Mouse (Mus musculus) G1E (cell line): ENCODE results near the gene Hmgcr. TPM values are rescaled to one million over a fixed set of nuclear protein-coding genes. Genes with fewer than 3 reads are reported as not detected.

Experiments
- ATAC-seq: 2 replicates; pipeline ENCODE4 v1.8.0; 2016; ENCODE audit warnings: mild to moderate bottlenecking; ENCODE audit not compliant: insufficient number of reproducible peaks, poor library complexity, low FRiP score, severe bottlenecking; ENCODE audit errors: extremely low read depth
- DNase-seq: peaks from one replicate; pipeline ENCODE4 v3.0.0; 2012; ENCODE audit warnings: low spot score
- H3K27me3 ChIP-seq: 2 replicates; pipeline ENCODE4 v1.6.1; 2012; ENCODE audit warnings: mild to moderate bottlenecking, low read length, inconsistent platforms; ENCODE audit not compliant: insufficient read depth
- H3K36me3 ChIP-seq: replicated peaks from 2 replicates; pipeline ENCODE3; 2012; ENCODE audit warnings: mild to moderate bottlenecking, inconsistent platforms
- H3K4me1 ChIP-seq: 2 replicates; pipeline ENCODE4 v1.6.1; 2012; ENCODE audit warnings: low read depth, low read length, inconsistent platforms, mixed read lengths; ENCODE audit not compliant: insufficient read depth
- H3K4me3 ChIP-seq: 2 replicates; pipeline ENCODE4 v1.5.1; 2012; ENCODE audit warnings: low read depth, mild to moderate bottlenecking, inconsistent platforms, low read length, moderate library complexity, mixed read lengths
- H3K9me3 ChIP-seq: replicated peaks from 2 replicates; pipeline ENCODE4 v1.6.1; 2012; ENCODE audit warnings: inconsistent platforms
- CTCF ChIP-seq: IDR thresholded peaks from 2 replicates; pipeline ENCODE4 v1.5.1; 2012; ENCODE audit warnings: low read depth, low read length, inconsistent platforms, mixed read lengths
- GATA1 ChIP-seq: IDR thresholded peaks from 2 replicates; pipeline ENCODE4 v1.6.1; 2012; ENCODE audit warnings: borderline replicate concordance, low read length, inconsistent platforms, mixed read lengths
- GATA2 ChIP-seq: IDR thresholded peaks from 2 replicates; pipeline ENCODE4 v1.6.1; 2012; ENCODE audit warnings: low read depth, low read length, inconsistent platforms, borderline replicate concordance
- POLR2AphosphoS5 ChIP-seq: IDR thresholded peaks from 2 replicates; pipeline ENCODE4 v1.6.1; 2012; ENCODE audit warnings: low read depth, low read length, inconsistent platforms; ENCODE audit not compliant: insufficient replicate concordance
- TAL1 ChIP-seq: conservative IDR thresholded peaks from 2 replicates; pipeline ENCODE4 v1.6.1; 2012; ENCODE audit warnings: low read depth, low read length, inconsistent platforms, mixed read lengths
- polyA plus RNA-seq: library from polyadenylated mRNA; stranded (reverse); fragments of >175 nt; gene quantifications from 2 replicates; pipeline ENCODE4 v1.2.3, GENCODE M21; 2012
- total RNA-seq, 2 experiments: library from RNA; stranded (forward) in 1 of 2; stranded (reverse) in 1 of 2; fragments of 200-1000 nt in 1 of 2; fragments of >200 nt in 1 of 2; fragmentation: Nextera tagmentation in 1 of 2; gene quantifications; 2 replicates each; pipeline ENCODE4 v1.2.3; 2014 to 2017

Gene Hmgcr
- total and polyA plus RNA-seq, 3 experiments, result 18.5 to 329 (median 206) TPM

DNA sequence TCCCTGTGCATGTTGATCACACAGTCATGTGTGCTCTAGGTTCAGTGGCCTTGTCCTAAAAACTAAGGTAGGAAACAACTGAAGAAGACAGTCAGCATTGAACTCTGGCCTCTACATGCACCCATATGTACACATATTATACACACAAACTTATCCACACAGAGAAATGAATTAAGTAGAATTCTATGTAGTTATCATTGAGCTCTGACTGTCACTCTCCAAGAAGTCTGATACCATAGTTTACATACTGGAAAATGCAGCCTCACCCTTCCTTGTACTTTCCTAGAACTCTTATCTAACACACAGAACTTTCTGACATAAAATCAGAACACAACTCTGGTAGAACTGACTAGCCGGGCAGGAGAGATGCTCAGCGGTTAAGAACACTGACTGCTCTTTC is 66.5 kb downstream of the Hmgcr start:
- no peak for TF ChIP-seq POLR2AphosphoS5
- TF ChIP-seq TAL1, result no peak
- TF ChIP-seq GATA2, result no peak
- no peak for TF ChIP-seq GATA1
- no peak for TF ChIP-seq CTCF
- no peak for DNase-seq
- no peak for ATAC-seq

DNA sequence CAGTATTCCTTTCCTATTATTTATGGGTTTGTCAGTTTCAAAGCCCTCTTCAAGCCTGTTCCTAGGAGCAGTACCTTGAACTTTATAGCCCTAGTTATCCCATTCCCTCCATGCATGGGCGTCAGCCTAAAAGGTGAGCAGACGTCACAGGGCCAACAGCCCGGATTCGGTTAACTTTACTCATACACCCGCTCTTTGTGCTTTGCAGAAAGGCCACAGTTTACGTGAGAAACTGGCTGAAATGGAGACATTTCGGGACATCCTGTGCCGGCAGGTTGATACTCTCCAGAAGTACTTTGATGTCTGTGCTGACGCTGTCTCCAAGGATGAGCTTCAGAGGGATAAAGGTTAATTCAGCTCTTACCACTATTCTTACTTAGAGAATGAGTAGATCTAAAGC is 71.6 kb downstream of the Hmgcr start:
- TF ChIP-seq GATA1 (no peak), GATA2 (no peak), TAL1 (no peak), CTCF (no peak), POLR2AphosphoS5 (no peak)
- Histone ChIP-seq H3K4me3 (no peak overlapping the region), H3K36me3 (peaks cover 27% of the 10 kb centered on the region)

More for the DNA sequence above, 66.5 kb downstream of the Hmgcr start:
- Histone ChIP-seq H3K36me3 (peaks cover 34% of the 10 kb centered on the region), H3K4me1 (no peaks in the 10 kb centered on the region), H3K9me3 (no peaks in the 10 kb centered on the region), H3K27me3 (no peaks in the 10 kb centered on the region), H3K4me3 (no peak overlapping the region)

More for the DNA sequence above, 71.6 kb downstream of the Hmgcr start:
- ATAC-seq (no peak), DNase-seq (no peak)
- Histone ChIP-seq H3K27me3 (no peaks in the 10 kb centered on the region), H3K4me1 (no peaks in the 10 kb centered on the region), H3K9me3 (no peaks in the 10 kb centered on the region)

Other genes with a start within 250 kb of the Hmgcr start
- gene Ankdd1b, start 199.7 kb downstream of the Hmgcr start, total RNA-seq (2014; fragmentation: Nextera tagmentation), result not detected in 2 replicates
- 0.16 and 0.29 TPM in 2 replicates for gene Ankdd1b, start 199.7 kb downstream of the Hmgcr start, total RNA-seq (2017)
- not detected in 2 replicates for gene Ankdd1b, start 199.7 kb downstream of the Hmgcr start, polyA plus RNA-seq
- gene Gm17622, start 180.2 kb downstream of the Hmgcr start, total RNA-seq (2014; fragmentation: Nextera tagmentation), result not detected in 2 replicates
- not detected in 2 replicates for gene Gm17622, start 180.2 kb downstream of the Hmgcr start, total RNA-seq (2017)
- gene Gm17622, start 180.2 kb downstream of the Hmgcr start, polyA plus RNA-seq, result not detected in 2 replicates
- 44.1 and 49.7 TPM in 2 replicates for gene Polk, start 128.4 kb downstream of the Hmgcr start, total RNA-seq (2014; fragmentation: Nextera tagmentation)
- 19.1 and 25.6 TPM in 2 replicates for gene Polk, start 128.4 kb downstream of the Hmgcr start, total RNA-seq (2017)
- 0.36 and 0.72 TPM in 2 replicates for gene Polk, start 128.4 kb downstream of the Hmgcr start, polyA plus RNA-seq
- 36.9 and 58.0 TPM in 2 replicates for gene Col4a3bp, start 128.3 kb downstream of the Hmgcr start, total RNA-seq (2014; fragmentation: Nextera tagmentation)
- 40.0 and 57.5 TPM in 2 replicates for gene Col4a3bp, start 128.3 kb downstream of the Hmgcr start, total RNA-seq (2017)
- gene Col4a3bp, start 128.3 kb downstream of the Hmgcr start, polyA plus RNA-seq, result 13.6 and 18.0 TPM in 2 replicates
- 0.10 TPM in 1 of 2 replicates, not detected in the other for gene Ankrd31, start 77.3 kb upstream of the Hmgcr start, total RNA-seq (2014; fragmentation: Nextera tagmentation)
- gene Ankrd31, start 77.3 kb upstream of the Hmgcr start, total RNA-seq (2017), result 0.05 and 0.06 TPM in 2 replicates
- not detected in 2 replicates for gene Ankrd31, start 77.3 kb upstream of the Hmgcr start, polyA plus RNA-seq